ENCODE assay signal across 27 mouse cellular contexts in genomic region chr6:55501061-55501460, GRCm38 (mm10). TPM values are rescaled to one million over a fixed set of nuclear protein-coding genes. Genes with fewer than 3 reads are reported as not detected.
DNase-seq lines count a peak whose midpoint lies in the region; ATAC-seq lines count a peak whose summit lies in the region.
"Had no signal": no experiment of that assay in that cellular context is flagged by ENCODE, and none has a peak within 500 bp of the region (broad histone marks: within the 10 kb centered on the region; RNA-seq: fewer than 3 reads in every experiment).

No protein-coding gene starts in this region.

- peak; percentile 93 for DNase-seq in heart, adult 11 months
- DNase-seq in heart, adult 18-20 months: no peak
- peak; percentile 22 to 31 for DNase-seq in heart, postnatal 10 days
- DNase-seq in heart, postnatal 36 days: no peak
- no peak for DNase-seq in midbrain, embryonic 10.5 days (ENCODE audit: low spot score)
- DNase-seq in gastrocnemius, adult 8-10 months (ENCODE audit: low spot score in 2 of 2): no peak
- DNase-seq: adrenal gland, adult 8-10 months; adrenal gland, postnatal 25 days; cerebellum, adult 18-20 months; cerebellum, adult 9-10 months; cerebellum, postnatal 14 days; gastrocnemius, postnatal 14 days; heart, postnatal 4 days; kidney, adult 18-20 months had no signal

- H3K36me3 ChIP-seq in midbrain, embryonic 10.5 days: peaks cover 24% of the 10 kb centered on the region
- H3K36me3 ChIP-seq in midbrain, embryonic 15.5 days (replicated peaks): 0 out of 2 replicates have a peak, but pooled peaks cover 6% of the 10 kb centered on the region
- H3K36me3 ChIP-seq: forebrain, embryonic 10.5 days; heart, embryonic 13.5 days had no signal

- no peak overlapping the region for H3K4me2 ChIP-seq in midbrain, embryonic 15.5 days
- H3K4me2 ChIP-seq: forebrain, embryonic 13.5 days; heart, embryonic 13.5 days; hindbrain, embryonic 14.5 days had no signal

- no peak overlapping the region for H3K4me3 ChIP-seq in midbrain, embryonic 10.5 days
- H3K4me3 ChIP-seq in midbrain, embryonic 15.5 days: no peak overlapping the region
- H3K4me3 ChIP-seq: forebrain, embryonic 10.5 days; forebrain, embryonic 13.5 days; heart, embryonic 13.5 days had no signal

- no peaks in the 10 kb centered on the region for H3K4me1 ChIP-seq in midbrain, embryonic 10.5 days
- H3K4me1 ChIP-seq in midbrain, embryonic 15.5 days: no peaks in the 10 kb centered on the region
- H3K4me1 ChIP-seq: forebrain, embryonic 10.5 days; heart, embryonic 13.5 days had no signal

- H3K9ac ChIP-seq in midbrain, embryonic 15.5 days: no peak overlapping the region
- H3K9ac ChIP-seq: forebrain, embryonic 13.5 days; heart, embryonic 13.5 days; hindbrain, embryonic 14.5 days had no signal

- intact Hi-C loops in heart, postnatal 10 days (cut with DNase I): no loop called here
- intact Hi-C loops in heart, postnatal 36 days (cut with DNase I): no loop called here

- H3K27me3 ChIP-seq in midbrain, embryonic 10.5 days (ENCODE audit: low read depth, poor library complexity, severe bottlenecking): no peaks in the 10 kb centered on the region
- H3K27me3 ChIP-seq in midbrain, embryonic 15.5 days (replicated peaks): no peaks in the 10 kb centered on the region
- H3K27me3 ChIP-seq: forebrain, embryonic 13.5 days had no signal

- H3K27ac ChIP-seq in midbrain, embryonic 10.5 days (replicated peaks): 0 out of 2 replicates have a peak overlapping the region, but pooled peaks have one; percentile 7
- H3K27ac ChIP-seq in midbrain, embryonic 15.5 days: no peak overlapping the region
- H3K27ac ChIP-seq: forebrain, embryonic 10.5 days; forebrain, embryonic 13.5 days; heart, embryonic 13.5 days; hindbrain, embryonic 14.5 days; hindbrain, postnatal 0 days had no signal

- ATAC-seq in midbrain, embryonic 15.5 days (replicated peaks): no peak
- ATAC-seq: activated CD4-positive, CD25-positive, alpha-beta regulatory T cell, adult 4 months; CD4-positive, CD25-positive, alpha-beta regulatory T cell, adult 4 months; forebrain, embryonic 13.5 days; forebrain, embryonic 16.5 days; hindbrain, postnatal 0 days; inflammation-experienced regulatory T-cells, adult 6 months; intestine, embryonic 16.5 days had no signal

- no peaks in the 10 kb centered on the region for H3K9me3 ChIP-seq in midbrain, embryonic 10.5 days (replicated peaks)
- no peaks in the 10 kb centered on the region for H3K9me3 ChIP-seq in midbrain, embryonic 15.5 days
- H3K9me3 ChIP-seq: forebrain, embryonic 10.5 days; heart, embryonic 13.5 days had no signal

- 77% methylated on average over 6 of the region's 6 CpGs for WGBS in midbrain, embryonic 10.5 days
- WGBS in midbrain, embryonic 15.5 days: 50% methylated on average over 6 of the region's 6 CpGs

RNA-seq across cellular contexts. Expression of gene Adcyap1r1, which starts 49.3 kb away (rescaled TPM):
- 1 to 10 TPM; 4.9 to 6.1 TPM for total RNA-seq in heart, adult 18-20 months (2021)
- total RNA-seq in heart, postnatal 10 days (2021): 1 to 10 TPM; 7.7 to 8.3 TPM
- 1 to 10 TPM; 3.8 to 4.6 TPM for total RNA-seq in heart, postnatal 36 days (2021)
- polyA plus RNA-seq in midbrain, embryonic 10.5 days (2016; fragmentation: Nextera tagmentation; extraction: Ambion mirVana): 31.4 and 34.3 TPM in 2 replicates
- 50.3 and 52.6 TPM in 2 replicates for polyA plus RNA-seq in midbrain, embryonic 15.5 days (2015; fragmentation: Nextera tagmentation; extraction: Ambion mirVana)
- total RNA-seq in gastrocnemius, adult 8-10 months (2022): 1 to 10 TPM in 2 of 4 experiments, under 1 TPM in 2; 0.53 to 1.3 (median 0.90) TPM
- total RNA-seq: common myeloid progenitor, adult 5-6 weeks; MEL had no signal
- polyA plus RNA-seq: activated CD4-positive, CD25-positive, alpha-beta regulatory T cell, adult 4 months; CD4-positive, CD25-positive, alpha-beta regulatory T cell, adult 4 months; inflammation-experienced regulatory T-cells, adult 6 months had no signal

Comparison
In these comparisons a context has a peak if more than half of its experiments do, and no peak if none do; other contexts are left out.
1. DNase-seq: peak in heart, adult 11 months (single experiment) and heart, postnatal 10 days (2 of 2); none in heart, adult 18-20 months (0 of 2), heart, postnatal 36 days (0 of 2), midbrain, embryonic 10.5 days (single experiment) and gastrocnemius, adult 8-10 months (0 of 2).